Mouse (Mus musculus) lung, adult 2 months (tissue): Measurements from ENCODE around the gene Olfr854. TPM values are rescaled to one million over a fixed set of nuclear protein-coding genes. Genes with fewer than 3 reads are reported as not detected.

Experiments
- DNase-seq: peaks from one replicate; pipeline ENCODE4 v3.0.0; 2022
- H3K4me1 ChIP-seq: fragments of 200-500 bp; 2 replicates; pipeline ENCODE4 v1.6.1; 2011; ENCODE audit warnings: low read length; ENCODE audit not compliant: control insufficient read depth, insufficient read depth
- H3K4me3 ChIP-seq: fragments of 200-500 bp; replicated peaks from 2 replicates; pipeline ENCODE3; 2011; ENCODE audit warnings: low read depth, mild to moderate bottlenecking, control low read depth, low read length; ENCODE audit errors: extremely low read depth
- CTCF ChIP-seq: fragments of 200-500 bp; IDR thresholded peaks from 2 replicates; pipeline ENCODE4 v1.5.1; 2011; ENCODE audit warnings: mild to moderate bottlenecking, low read length, control low read depth; ENCODE audit not compliant: insufficient read depth
- POLR2A ChIP-seq: fragments of 200-500 bp; IDR thresholded peaks from 2 replicates; pipeline ENCODE4 v1.6.1; 2011; ENCODE audit warnings: low read depth, mild to moderate bottlenecking, control low read depth, low read length, borderline replicate concordance; ENCODE audit errors: extremely low read depth
- WGBS: fragments of 180-500 bp; shearing (Covaris S2); methylation state at CpG from one replicate; pipeline ENCODE4 v1.1.7; 2018; 5-methylcytosine and 5-hydroxymethylcytosine counted together
- polyA plus RNA-seq: library from polyadenylated mRNA; depleted of rRNA; stranded (reverse); fragments of >200 nt; gene quantifications from 2 replicates; pipeline ENCODE4 v1.2.3, GENCODE M21; 2012; rRNA removed

Gene Olfr854
- polyA plus RNA-seq: not detected in 2 replicates

- TF ChIP-seq POLR2A: no peak
- Histone ChIP-seq H3K4me1 (no peaks in the 10 kb centered on the region), H3K4me3 (no peak within 1 kb of the TSS)
- 48% methylated on average over 1 of the region's 1 CpGs for WGBS
- no peak for DNase-seq
Measured at GRCm38 (mm10) chr9:19567282-19567681, at the start of gene Olfr854. Gene Olfr854 (minus strand): TSS chr9:19567382.

DNA sequence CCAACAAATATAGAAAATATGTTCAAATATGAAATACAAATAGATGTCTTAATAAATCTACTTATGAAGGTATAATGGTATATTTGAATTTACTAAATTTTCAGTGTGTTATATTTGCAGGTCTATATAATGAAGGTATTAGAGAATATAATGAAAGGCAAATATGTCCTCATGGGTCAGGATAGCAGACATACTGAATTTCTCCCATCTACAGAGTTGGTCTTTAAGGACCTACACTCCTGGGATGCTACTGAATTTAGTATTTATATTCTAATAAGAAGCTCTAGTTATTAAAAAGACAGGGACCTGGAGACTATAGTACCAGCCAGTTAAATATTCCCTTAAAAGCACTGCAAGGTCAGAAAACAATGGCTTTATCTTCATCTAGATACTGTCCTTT, 15.1 kb upstream of the Olfr854 start, which contains the start of gene Olfr855:
Gene Olfr855, plus strand, starts transcription at position 301 of the 400 bp plus-strand sequence.
- H3K4me3 ChIP-seq: no peak within 1 kb of the TSS
- no peak for TF ChIP-seq POLR2A
- no peak for TF ChIP-seq CTCF
- H3K4me1 ChIP-seq: no peaks in the 10 kb centered on the region
- no peak for DNase-seq

GRCm38 (mm10) chr9:19540976-19541375, 26.2 kb downstream of the Olfr854 start, which contains the start of gene Olfr853:
Gene Olfr853 (minus strand): TSS chr9:19541076.
- no peak within 1 kb of the TSS for H3K4me3 ChIP-seq
- no peak for DNase-seq
- 52% methylated on average over 1 of the region's 1 CpGs for WGBS
- TF ChIP-seq CTCF: no peak
- no peak for TF ChIP-seq POLR2A
- no peaks in the 10 kb centered on the region for H3K4me1 ChIP-seq

Other genes with a start within 250 kb of the Olfr854 start
- gene Olfr845, start 230.9 kb downstream of the Olfr854 start, polyA plus RNA-seq: not detected in 2 replicates
- not detected in 2 replicates for gene Olfr846, start 203.4 kb downstream of the Olfr854 start, polyA plus RNA-seq
- not detected in 2 replicates for gene Olfr847, start 188.7 kb downstream of the Olfr854 start, polyA plus RNA-seq
- not detected in 2 replicates for gene Olfr849, start 127.1 kb downstream of the Olfr854 start, polyA plus RNA-seq
- gene Olfr850, start 89.1 kb downstream of the Olfr854 start, polyA plus RNA-seq: not detected in 2 replicates
- gene Olfr851, start 74.1 kb downstream of the Olfr854 start, polyA plus RNA-seq: not detected in 2 replicates
- not detected in 2 replicates for gene Olfr853, start 26.3 kb downstream of the Olfr854 start, polyA plus RNA-seq
- gene Olfr855, start 15.2 kb upstream of the Olfr854 start, polyA plus RNA-seq: not detected in 2 replicates
- 5.6 and 7.4 TPM in 2 replicates for gene Zfp317, start 54.7 kb upstream of the Olfr854 start, polyA plus RNA-seq
- not detected in 2 replicates for gene Olfr857, start 142.1 kb upstream of the Olfr854 start, polyA plus RNA-seq
- not detected in 2 replicates for gene Olfr58, start 212.9 kb upstream of the Olfr854 start, polyA plus RNA-seq
- gene Olfr859, start 237.5 kb upstream of the Olfr854 start, polyA plus RNA-seq: not detected in 2 replicates